Mouse (Mus musculus) heart, adult 2 months (tissue): ENCODE measurements at regions not wholly inside any gene's neighbourhood (a gene's known extent, or its start where the extent isn't known, plus 50 kb on each side); places are given as distances from the start of the nearest gene placed in this dataset.

Experiments used
- CTCF ChIP-seq: fragments of 200-600 bp; IDR thresholded peaks from 2 replicates; pipeline ENCODE4 v1.8.1; 2022; ENCODE audit warnings: antibody characterized with exemption, mild to moderate bottlenecking, moderate library complexity
- EP300 ChIP-seq: fragments of 200-500 bp; IDR thresholded peaks from 2 replicates; pipeline ENCODE4 v1.6.1; 2011; ENCODE audit warnings: low read depth, low read length, control low read depth; ENCODE audit not compliant: insufficient read depth
- POLR2A ChIP-seq: fragments of 200-500 bp; IDR thresholded peaks from 2 replicates; pipeline ENCODE4 v1.6.1; 2011; ENCODE audit warnings: mild to moderate bottlenecking, low read depth, low read length, control low read depth; ENCODE audit not compliant: insufficient read depth

DNA sequence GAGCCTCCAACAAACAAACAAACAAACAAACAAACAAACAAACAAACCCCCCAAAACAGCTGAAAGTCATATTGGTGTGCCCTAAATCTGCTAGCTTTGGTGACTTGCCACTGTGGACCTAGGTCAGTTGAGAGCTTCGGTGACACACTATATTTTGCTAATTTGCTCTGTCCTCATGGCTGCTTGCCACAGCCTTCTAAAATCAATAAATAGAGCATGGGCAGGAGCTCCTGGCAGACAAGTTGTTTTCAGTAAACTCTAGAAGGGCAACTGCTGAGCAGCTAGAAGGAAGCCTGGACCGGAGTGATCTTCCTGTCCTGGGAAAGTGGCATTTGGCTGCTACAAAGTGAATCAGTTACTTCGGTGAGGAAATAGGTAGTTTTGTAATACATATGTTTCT is 119.7 kb upstream of the Fbxl4 start:
- TF ChIP-seq EP300, result no peak
- TF ChIP-seq CTCF, result no peak
- no peak for TF ChIP-seq POLR2A
